Mouse (Mus musculus): ENCODE measurements around the gene Brip1.
"Not testable (repeated sequence)": the region's sequence is repeated elsewhere in the genome, so short reads cannot be mapped to it uniquely, and the experiment has no call there.

Gene Brip1

DNA sequence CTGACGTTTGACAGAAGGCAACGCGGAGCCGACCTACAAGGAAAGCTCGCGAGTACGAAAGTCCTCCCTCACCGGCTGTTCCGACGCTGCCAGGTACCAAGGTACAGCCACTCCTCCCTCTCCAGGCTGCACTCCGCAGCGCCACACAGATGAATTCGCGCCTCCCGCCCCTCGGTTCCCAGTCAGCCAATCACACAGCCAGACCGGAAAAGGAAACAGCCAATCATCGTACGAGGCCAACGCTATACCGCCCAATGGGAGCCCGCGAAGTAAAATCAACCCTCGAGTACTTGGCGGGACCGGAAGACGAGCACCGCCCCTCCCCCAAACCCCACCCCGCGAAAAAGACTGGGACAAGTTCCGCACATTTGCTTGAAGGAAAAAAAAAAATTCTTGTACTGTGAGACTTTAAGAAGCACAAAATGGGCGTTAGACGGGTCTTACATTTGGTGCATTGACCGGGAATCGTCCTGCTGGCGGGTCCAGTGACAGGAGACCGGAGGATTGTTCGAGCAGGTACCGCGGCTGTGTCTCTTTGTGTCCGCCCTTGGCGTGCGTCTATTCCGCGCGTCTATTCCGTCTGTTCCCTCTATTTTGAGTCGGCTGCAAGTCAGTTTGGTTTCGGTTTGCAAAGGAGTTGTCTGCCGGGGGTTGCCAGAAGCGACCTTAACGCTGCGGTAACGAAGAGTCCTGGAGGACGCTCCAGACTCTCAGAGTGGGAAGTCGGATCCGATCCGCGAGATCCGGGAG, at the start of gene Brip1:
Gene Brip1 (minus strand): TSS at position 157 of the 750 bp plus-strand sequence.
- DNase-seq = peak; percentile 92

DNA sequence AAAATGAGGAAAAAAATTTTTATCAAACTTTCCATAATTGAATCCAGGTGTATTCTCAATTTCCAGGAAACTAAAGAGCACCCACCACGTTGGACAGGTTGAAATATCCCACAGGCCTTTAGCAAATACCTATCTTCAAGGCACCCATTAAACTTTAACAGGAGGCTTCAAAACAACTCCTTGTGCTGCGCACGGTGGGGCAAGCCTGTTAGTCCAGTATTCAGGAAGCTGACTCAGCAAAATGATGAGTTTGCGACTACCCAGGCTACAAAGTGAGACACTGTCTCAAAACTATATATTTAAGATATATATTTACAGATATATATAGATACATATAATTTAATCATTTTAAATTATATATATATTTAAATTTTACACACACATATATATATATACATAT, 31.5 kb upstream of the Brip1 start:
- no peak for DNase-seq

DNA sequence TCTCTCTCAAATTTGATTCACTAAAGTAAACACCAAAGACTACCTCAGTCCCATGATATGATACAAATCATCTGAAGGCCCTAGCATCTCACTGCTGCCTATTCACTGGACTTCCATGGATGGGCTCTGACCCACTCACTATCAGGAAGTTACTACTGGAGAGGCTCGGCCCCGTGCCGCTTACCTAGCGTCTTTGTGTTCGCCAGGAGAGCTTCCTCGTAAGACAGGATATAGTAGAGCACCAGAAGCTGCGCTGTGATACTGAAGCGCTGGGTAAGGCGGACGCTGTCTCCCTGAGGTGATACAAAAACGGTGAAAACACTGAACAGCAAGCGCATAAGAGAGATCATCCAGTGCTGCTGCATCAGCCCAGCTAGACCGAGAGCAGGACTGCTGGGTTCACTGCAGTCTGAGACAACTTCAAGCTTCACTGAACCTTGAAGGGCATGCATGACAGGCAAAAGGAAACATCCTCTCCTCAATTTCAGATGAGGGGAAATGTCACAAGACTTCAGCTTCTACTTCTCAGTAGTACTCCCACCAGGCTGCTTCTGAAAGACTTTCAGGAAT, 30.9 kb upstream of the Brip1 start:
- DNase-seq = no peak

DNA sequence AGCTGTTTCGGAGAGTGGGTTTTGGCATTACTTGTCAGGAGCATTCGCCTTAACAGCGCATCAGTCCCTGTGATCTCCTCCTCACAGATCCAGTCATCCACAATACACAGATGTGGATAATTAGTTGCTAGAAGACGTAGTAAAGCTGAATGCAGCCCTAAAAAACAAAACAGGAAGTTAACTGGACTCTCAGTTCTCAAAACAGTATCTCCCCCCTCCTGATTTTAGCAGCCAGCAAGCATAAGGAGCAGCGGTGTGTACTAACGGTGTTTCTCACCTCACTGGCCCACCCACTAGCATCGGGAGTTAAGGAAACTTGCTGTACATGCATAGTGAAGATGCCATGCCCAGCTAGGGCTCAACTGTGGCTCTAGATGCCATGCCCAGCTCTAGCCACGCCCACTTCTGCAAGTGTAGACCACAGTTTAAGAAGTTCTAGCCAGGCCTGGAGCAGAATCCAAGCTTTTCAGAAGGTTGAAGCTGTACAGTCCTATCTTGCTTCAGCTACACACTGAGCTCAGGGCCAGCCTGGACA, 25.7 kb upstream of the Brip1 start:
- DNase-seq = no peak

DNA sequence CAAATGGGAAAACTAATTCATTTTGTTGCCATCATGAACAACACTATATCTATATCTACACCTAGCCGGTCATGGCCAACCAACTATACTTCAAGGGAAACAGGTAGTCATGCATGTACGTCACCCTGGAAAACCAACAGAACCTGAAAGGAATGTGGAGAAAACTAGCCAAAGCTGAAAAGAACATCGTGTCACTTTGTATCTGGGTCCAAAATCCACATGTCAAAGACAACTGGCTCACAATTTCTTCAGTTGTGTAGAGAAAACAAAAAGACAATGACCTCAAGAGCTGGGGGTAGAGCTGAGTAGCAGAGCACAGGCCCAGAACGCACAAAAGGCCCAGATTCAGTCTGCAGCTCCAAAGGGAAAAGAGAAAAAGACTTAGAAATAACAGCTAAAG, 24.8 kb upstream of the Brip1 start:
- no peak for DNase-seq

DNA sequence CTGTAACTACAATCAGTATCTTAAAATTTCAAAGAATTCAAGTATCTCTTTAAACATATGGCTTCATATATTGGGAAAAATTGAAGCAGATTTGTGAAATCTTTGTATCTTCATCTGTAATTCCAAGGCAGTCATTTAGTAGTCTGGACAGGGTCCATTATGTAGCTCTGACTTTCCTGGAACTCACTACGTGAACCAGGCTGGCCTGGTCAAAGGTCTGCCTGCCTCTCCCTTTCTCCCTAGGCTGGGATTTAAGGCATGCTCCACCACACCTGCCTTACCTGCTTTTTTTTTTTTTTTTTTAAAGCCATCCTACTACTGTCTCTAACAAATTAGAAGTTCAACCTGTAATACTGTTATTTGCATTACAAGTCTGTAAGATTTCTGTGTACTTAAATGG, 10.8 kb upstream of the Brip1 start:
- no peak for DNase-seq

DNA sequence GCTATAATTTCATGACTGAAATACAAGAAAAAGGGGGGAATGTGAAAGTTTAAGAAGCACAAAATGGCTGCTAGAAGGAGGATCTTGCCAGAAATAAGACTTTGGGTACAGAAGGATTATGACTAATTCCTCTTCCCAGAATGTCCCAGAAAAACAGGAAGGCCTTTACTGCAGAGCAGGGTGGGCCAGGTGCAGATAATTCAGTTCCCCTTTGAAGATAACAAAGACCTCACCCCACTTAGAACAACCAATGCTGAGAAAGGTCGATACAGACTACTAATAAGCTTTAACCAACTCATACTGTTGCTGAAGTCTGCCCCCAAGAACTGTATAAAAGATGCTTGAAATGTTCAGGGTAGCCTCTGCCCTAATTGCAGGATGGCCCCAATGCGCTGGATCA, 8.1 kb upstream of the Brip1 start:
- no peak for DNase-seq

DNA sequence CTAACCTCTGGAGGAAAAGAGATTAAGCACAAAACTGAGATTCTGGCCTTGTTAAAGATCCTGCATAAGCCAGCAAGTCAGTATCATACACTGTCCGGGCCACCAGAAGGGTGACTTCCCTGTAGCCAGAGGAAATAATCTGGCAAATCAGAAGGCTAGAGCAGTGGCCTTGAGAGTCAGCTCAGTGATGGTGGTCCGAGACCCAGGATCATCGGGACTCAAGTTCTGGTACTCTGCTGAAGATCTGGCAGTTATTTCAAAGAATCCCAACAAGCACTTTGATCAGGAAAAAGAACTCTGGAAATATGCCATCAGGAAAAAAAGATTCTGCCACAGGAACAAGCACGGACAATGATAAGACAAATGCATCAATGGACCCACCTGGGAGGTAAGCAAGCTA, 4.9 kb upstream of the Brip1 start:
- DNase-seq = no peak

DNA sequence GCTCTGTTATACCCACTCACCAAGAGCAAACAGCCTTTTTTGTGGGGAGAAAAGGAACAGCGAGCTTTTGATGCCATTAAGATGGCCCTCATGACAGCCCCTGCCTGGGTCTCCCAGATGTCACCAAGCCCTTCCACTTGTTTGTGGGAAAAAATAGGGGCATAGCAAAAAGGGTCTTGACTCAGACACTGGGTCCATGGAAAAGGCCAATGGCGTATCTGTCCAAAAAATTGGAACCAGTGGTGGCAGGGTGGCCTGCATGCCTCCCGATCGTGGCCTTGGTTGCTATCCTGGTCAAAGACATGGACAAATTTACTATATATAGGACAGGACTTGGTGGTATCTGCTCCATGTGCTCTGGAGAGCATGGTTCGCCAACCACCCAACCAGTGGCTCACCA, 4.0 kb upstream of the Brip1 start:
- DNase-seq = no peak

DNA sequence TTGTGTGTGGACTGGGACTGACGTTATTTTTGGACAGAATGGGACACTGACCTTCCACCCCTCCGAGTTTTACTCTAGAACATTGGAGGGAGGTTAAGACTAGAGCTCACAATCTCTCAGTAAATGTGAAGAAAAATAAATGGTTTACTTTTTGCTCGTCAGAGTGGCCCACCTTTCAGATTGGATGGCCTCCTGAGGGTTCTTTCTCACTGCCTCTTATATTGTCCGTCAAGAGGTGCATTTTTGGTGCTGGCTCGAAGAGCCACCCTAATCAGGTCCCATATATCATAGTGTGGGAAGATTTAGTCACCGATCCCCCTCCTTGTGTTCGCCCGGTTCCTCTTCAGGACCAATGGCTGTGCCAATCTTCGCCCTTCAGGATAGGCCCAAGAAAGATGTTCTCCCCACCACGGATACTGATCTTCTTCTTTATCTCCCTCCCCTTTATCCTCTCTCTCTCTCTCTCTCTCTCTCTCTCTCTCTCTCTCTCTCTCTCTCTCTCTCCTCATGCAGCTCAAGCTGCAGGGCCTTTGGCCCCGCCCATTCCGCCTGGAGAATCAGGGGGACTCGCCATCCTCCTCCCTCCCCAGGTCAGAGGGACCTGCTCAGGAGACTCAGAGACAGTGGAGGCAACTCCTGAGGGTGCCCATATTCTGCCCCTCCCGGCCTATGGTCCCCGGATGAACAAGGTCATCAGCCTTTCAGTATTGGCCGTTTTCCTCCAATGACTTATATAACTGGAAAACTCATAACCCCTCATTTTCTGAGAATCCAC, 1.1 kb upstream of the Brip1 start:
- DNase-seq = no peak

DNA sequence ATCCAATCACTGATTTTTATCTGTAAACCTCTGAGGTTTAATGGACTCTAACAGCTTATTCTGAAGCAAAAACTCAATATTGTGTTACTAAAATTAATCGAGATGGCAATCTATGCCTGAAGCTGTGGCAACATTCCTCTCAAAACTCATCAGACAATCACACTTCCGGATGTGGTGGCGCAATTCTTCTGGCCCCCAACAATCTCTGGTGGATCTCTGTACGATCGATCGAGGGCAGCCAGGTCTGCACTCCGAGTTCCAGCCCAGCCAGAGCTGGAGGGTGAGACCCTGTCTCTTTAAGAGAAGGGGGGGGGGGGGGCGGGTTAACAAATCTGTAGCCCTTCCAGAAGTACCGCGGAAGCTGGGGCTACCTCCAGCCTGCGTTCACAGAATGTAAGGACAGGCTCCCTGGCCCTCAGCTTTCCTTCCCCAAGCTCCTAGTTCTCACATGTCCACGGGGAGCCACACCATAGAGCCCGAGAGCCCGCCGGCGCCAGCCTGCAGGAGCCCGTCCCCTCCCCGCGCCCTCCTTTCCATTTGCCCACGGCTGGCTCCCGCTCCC, 452 bp downstream of the Brip1 start:
- no peak for DNase-seq

DNA sequence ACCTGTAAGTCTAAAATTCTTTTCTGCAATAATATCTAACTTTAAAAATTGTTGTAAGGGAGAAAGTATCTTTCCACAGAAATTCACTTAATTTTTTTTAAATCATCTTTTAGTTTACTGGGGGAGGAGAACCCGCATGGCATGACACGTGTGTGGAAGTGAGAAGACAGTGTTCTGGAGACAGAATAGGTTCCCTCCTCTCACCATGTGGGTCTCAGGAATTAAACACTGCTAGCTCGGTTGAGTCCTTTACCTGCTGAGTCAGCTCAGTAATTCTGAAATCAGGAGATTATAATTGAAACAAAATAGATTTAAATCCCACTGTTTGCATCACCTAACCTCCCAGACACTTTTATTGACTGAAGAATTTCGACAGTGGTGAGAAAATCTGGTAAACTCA, 1.3 kb downstream of the Brip1 start:
- DNase-seq = no peak

DNA sequence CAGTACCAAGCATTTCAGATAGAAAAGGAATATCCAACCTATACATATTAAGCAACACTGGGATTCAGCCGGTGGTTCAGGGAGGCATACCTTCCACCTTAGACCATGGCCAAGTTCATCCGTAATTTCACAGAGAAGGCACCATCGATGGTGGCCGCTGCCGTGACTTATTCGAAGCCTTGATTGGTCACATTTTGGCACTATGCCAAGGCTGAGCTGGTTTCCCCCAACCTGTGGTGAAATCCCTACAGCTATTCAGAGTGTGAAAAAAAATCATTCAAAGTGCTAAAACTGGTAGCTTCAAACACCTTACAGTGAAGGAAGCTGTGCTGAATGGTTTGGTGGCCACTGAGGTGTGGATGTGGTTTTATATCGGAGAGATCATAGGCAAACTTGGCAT, 15.8 kb downstream of the Brip1 start:
- not testable (repeated sequence) for DNase-seq

DNA sequence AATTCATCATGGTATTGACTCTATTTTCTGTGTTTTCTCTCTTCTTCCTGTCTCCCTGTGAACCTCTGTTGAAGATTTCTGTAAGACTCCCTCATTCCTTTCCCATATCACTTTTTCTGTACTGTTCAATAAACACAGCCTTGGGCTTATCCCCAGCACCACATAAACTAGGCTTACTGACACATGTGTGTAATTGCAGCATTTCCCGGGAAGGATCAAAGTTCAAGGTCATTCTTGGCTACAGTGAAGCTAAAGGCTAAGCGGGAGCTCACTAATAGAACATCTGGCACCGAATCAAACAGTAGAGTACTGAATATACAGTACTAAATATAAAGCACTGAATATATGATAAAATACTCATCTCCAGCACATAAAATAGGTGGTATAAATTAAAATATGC, 25.2 kb downstream of the Brip1 start:
- DNase-seq = peak; percentile 4

DNA sequence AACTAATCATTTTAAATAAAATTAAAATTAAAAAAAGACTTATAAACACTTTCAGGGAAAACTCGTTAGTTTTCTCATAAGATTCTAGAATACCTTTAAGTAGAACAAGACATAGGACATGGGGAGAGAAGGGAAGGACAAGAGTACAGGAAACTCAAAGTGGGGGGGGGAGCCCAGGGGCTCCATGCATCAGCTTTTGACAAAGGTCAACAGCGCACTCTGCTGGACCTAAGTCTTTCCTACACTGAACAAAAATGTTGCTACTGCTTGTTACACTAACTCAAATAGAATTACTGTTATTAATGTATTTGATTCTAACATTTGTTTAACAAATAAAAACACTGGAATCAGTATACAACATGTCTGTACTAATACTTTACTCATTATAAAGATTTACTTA, 26.8 kb downstream of the Brip1 start:
- peak; percentile 74 for DNase-seq

DNA sequence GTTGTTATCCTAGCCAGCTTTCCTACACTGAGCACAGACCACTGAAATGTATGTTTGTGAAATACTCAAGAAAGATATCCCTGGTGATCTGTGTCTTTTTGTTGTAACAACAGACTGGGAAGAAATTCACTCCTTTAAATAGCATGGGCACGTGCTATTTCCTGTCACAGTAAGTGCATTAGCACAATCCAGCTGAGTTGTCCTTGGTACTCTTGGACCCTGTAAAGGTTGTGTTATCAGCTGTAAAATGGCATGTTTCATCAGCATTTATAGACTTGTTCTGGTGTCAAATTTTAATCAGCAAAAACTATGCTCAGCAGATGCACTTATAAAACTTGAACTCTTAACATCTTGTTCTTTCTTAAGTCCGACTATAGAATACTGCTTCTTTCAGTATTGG, 30.2 kb downstream of the Brip1 start:
- no peak for DNase-seq

DNA sequence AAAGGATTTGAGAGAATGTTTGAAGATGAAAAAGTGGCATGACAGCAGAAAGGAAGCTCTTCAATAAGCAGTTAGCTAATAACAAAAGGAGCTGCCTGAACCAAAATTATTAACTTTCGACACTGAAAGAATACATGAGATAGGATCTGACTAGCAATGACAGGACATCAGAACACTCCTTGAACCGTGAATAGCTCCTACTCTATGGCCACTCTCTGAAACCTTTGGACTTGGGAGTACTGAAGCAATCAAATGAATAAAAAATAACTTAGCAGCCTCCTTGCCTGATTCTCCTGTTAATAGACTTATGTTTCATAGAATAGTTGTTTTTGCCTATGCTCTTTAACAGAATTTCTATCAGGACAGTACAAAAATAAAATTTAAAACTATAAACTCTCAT, 40.7 kb downstream of the Brip1 start:
- no peak for DNase-seq

DNA sequence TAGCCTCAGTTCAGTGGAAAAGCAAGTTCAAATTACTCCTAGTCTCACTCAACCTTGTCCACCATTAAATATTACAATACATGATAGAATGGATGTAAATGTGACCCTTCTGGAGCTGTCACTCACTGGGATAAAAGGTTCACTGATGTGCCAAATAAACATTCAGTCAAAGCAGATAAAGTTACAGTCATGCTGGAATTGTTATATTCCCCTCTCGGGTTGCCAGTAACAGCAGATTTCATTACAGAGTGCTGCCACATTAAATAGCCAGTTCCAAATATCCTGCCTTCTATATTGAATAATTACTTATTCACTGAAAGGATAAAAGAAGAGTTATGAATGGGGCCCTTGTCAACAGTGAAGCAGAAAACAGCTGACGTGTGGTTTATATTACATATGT, 42.0 kb downstream of the Brip1 start:
- no peak for DNase-seq

DNA sequence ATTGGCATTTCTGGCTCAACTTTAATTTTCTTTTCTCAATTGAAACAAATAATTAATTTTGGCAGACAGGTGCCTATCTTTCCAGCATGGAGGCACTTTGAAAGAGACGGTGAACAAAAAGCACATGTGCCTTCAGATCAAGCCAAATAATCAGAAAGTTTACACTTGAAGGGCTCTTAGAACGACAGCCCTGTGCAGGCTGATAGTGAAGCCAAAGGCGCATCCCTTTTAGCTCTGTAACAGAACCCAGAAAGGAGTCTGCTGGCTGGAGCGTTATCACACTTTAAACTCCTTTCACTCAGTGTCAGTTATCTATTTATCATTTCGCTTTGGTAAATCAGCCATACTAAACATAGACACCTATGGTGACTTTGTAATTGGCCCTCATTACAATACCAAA, 45.4 kb downstream of the Brip1 start:
- no peak for DNase-seq

DNA sequence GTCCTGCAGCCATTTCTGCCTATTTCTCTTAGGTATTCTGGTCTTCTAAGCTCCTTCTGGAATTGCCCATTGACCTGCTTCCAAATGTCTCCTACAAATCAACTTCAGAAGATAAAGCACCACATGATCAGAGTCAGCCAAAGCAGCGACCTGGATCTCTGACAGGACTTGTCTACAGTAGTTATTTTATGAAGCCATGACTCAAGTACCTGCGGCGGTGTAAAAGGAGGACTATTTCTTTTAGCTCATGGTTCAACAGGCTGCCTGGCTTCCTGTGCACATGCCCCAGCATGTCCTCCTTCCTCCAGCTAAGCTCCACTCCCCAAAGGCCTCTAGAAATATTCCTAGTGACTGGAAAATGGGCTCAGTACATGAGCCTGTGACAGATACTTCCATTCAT, 69.7 kb downstream of the Brip1 start:
- no peak for DNase-seq

DNA sequence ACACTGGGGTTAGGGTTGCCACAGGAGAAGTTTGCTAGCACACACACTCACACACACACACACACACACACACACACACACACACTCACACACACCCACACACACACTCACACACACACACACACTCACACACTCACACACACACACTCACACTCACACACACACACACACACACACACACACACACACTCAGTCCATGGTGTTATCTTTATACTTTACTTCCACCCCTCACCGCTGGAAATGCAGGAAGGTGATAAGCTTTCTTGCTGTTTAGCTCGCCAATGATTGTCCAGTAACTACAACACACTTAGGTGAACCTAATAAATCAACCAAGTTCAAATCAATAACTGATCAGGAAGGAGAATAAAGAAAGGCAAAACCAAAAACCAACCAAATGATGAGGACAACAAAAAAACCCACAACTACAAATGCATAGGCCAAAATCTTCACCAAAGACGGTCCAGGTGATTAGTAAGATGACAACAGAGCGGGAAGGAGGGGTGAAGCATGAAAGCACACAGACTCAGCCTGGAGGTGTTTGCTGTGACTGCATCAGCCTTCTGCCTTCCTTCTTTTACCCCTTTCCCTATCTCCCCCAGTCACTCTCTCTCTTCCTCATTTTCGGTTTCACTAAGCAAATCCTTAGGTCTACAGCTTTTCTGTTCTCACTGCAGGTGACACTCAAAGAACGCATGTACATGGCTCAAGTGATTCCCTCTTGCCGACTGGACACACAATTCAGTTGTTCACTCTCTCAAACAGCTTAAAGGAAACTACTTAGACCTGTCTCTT, 83.7 kb downstream of the Brip1 start:
- DNase-seq = no peak

DNA sequence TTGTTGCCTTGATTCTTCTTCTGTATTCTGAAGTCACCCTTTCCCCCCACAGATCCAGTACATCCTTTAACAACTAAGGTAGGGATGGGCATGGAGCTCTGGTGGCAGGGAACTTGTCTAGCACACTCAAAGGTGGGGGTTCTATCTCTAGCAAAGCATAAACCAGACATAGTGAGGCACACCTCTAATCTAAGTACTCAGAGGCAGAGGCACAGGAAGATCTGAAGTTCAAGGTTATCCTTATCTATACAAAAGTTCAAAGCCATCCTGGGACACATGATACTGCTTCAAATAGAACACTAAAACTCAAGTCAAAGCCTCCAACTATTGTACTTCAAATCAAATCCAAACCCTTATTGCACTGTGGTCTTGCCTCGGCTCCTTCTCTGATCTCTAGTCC, 85.0 kb downstream of the Brip1 start:
- DNase-seq = no peak

DNA sequence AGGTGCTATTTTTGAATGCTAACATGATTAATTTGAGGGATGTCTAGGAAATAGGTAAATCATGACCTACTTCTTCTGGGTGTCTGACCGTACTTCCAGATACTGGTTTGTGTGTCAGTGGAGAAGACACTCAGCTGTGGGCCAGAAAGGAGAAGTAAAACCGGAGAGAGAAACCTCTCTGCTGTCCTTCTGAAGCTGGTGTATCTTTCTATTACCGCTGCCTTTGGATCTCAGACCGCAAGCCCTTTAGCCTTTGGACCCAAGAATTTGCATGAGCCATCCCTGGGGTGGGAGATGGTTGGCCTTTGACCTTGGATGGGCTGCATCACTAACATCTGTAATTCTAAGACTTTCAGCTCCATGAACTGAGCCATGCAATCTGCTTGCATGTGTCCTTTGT, 93.7 kb downstream of the Brip1 start:
- DNase-seq = no peak
